Mouse (Mus musculus) limb, embryonic 14.5 days (tissue): ENCODE measurements around the gene Retreg1. TPM values are rescaled to one million over a fixed set of nuclear protein-coding genes. Genes with fewer than 3 reads are reported as not detected.

Source experiments
- ATAC-seq: fragments of 200-750 bp; cut with Nextera tagmentation; 2 replicates; pipeline ENCODE4 v1.8.0; 2017; ENCODE audit warnings: low read depth, moderate number of reproducible peaks, moderate TSS enrichment; ENCODE audit not compliant: low FRiP score
- DNase-seq: peaks from one replicate; pipeline ENCODE4 v3.0.0-alpha.2; 2015; ENCODE audit warnings: low spot score
- H3K27ac ChIP-seq: fragments of 300-500 bp; sonication (generic); replicated peaks from 2 replicates; pipeline ENCODE4 v1.5.1; 2014; ENCODE audit warnings: low read depth, mild to moderate bottlenecking, low read length, moderate library complexity, mixed read lengths
- H3K27me3 ChIP-seq: fragments of 300-500 bp; sonication (generic); 2 replicates; pipeline ENCODE4 v1.6.1; 2014; ENCODE audit warnings: low read length, mixed read lengths; ENCODE audit not compliant: control insufficient read depth, insufficient read depth
- H3K36me3 ChIP-seq: fragments of 300-500 bp; sonication (generic); 2 replicates; pipeline ENCODE4 v1.6.1; 2014; ENCODE audit warnings: mild to moderate bottlenecking, low read length, moderate library complexity, mixed read lengths; ENCODE audit not compliant: control insufficient read depth, insufficient read depth
- H3K4me1 ChIP-seq: fragments of 300-500 bp; sonication (generic); 2 replicates; pipeline ENCODE4 v1.6.1; 2014; ENCODE audit warnings: antibody characterized with exemption, low read length, mixed read lengths; ENCODE audit not compliant: control insufficient read depth, insufficient read depth
- H3K4me2 ChIP-seq: fragments of 300-500 bp; sonication (generic); replicated peaks from 2 replicates; pipeline ENCODE4 v1.6.1; 2014; ENCODE audit warnings: low read depth, mild to moderate bottlenecking, low read length, moderate library complexity; ENCODE audit not compliant: severe bottlenecking
- H3K4me3 ChIP-seq: fragments of 300-500 bp; sonication (generic); replicated peaks from 2 replicates; pipeline ENCODE4 v1.5.1; 2014; ENCODE audit warnings: low read length
- H3K9ac ChIP-seq: fragments of 300-500 bp; sonication (generic); 2 replicates; pipeline ENCODE4 v1.6.1; 2014; ENCODE audit warnings: mild to moderate bottlenecking, low read depth, low read length, moderate library complexity; ENCODE audit not compliant: severe bottlenecking
- H3K9me3 ChIP-seq: fragments of 300-500 bp; sonication (generic); 2 replicates; pipeline ENCODE4 v1.6.1; 2016; ENCODE audit warnings: low read length; ENCODE audit not compliant: control insufficient read depth
- POLR2A ChIP-seq: fragments of 200-500 bp; IDR thresholded peaks from 2 replicates; pipeline ENCODE4 v1.8.0; 2012; ENCODE audit warnings: inconsistent platforms, mild to moderate bottlenecking, moderate library complexity, borderline replicate concordance; ENCODE audit not compliant: insufficient read depth, insufficient read length; ENCODE audit errors: extremely low read depth
- WGBS: fragments of 180-500 bp; shearing (Covaris S2); extraction: QIAGEN DNeasy Blood & Tissue Kit; methylation state at CpG from one replicate; pipeline ENCODE4 v1.1.7; 2014; 5-methylcytosine and 5-hydroxymethylcytosine counted together
- polyA plus RNA-seq, 2 experiments: library from polyadenylated mRNA; depleted of rRNA in 1 of 2; stranded (reverse) in 1 of 2; unstranded in 1 of 2; fragments of >200 nt; fragmentation: Nextera tagmentation in 1 of 2; extraction: Ambion mirVana in 1 of 2; gene quantifications; 2 replicates each; pipeline versions ENCODE4 v1.2.1 to v1.2.3; 2012 to 2014

The Retreg1 gene
- polyA plus RNA-seq, 2 experiments, result 2.5 to 4.4 TPM

DNA sequence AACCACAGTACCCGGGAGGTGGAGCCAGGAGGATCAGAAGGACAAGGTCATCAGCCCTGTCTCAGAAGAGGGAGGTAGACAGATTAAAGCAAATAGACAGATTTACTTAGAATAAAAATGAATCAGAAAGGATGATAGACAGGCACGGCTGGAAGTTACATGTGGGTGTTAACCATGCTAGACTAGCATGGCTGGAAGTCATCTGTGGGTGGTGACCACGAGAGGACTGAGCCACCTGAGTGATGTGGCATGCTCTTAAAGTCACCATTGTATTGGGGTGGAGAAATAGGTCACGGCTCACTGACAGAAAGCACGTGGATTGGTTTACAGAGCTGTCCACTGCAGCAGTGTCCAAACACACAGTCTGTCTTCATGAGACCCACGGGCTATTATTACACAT lies 36.2 kb downstream of the Retreg1 start:
- no peak overlapping the region for H3K4me3 ChIP-seq
- TF ChIP-seq POLR2A, result no peak
- H3K27ac ChIP-seq, result no peak overlapping the region
- H3K9ac ChIP-seq, result no peak overlapping the region
- no peaks in the 10 kb centered on the region for H3K36me3 ChIP-seq
- H3K4me2 ChIP-seq, result no peak overlapping the region
- ATAC-seq (no peak), DNase-seq (no peak)
- no peaks in the 10 kb centered on the region for H3K9me3 ChIP-seq
- WGBS, result 85% methylated on average over 6 of the region's 6 CpGs
- peaks cover 12% of the 10 kb centered on the region; the same call in 1 of the 2 replicates for H3K4me1 ChIP-seq
- H3K27me3 ChIP-seq, result no peaks in the 10 kb centered on the region

DNA sequence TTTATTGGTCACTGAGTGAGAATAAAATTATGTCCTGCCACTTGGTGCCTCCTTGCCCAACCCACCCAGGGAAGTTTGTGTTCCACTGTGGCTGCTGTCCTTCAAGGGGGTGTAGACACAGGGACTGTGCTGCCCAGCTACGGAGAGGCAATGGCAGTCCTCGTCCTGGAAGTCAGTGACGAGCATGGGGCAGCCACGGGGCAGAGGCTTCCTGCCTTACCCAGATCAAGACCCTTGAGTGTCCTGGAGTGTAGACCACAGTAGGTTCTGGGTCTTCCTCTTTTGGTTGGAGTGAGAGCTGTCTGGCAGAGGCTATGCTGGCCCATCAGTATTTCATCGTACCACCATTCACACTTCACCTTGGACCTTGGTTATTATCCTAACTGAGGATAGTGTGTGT lies 37.2 kb downstream of the Retreg1 start:
- H3K4me3 ChIP-seq, result no peak overlapping the region
- ATAC-seq (no peak), DNase-seq (no peak)
- TF ChIP-seq POLR2A, result no peak
- no peaks in the 10 kb centered on the region for H3K9me3 ChIP-seq
- no peak overlapping the region for H3K4me2 ChIP-seq
- peaks cover 12% of the 10 kb centered on the region; the same call in 1 of the 2 replicates for H3K4me1 ChIP-seq
- H3K27me3 ChIP-seq, result no peaks in the 10 kb centered on the region
- H3K9ac ChIP-seq, result no peak overlapping the region
- WGBS, result 77% methylated on average over 5 of the region's 5 CpGs
- no peak overlapping the region for H3K27ac ChIP-seq
- no peaks in the 10 kb centered on the region for H3K36me3 ChIP-seq

DNA sequence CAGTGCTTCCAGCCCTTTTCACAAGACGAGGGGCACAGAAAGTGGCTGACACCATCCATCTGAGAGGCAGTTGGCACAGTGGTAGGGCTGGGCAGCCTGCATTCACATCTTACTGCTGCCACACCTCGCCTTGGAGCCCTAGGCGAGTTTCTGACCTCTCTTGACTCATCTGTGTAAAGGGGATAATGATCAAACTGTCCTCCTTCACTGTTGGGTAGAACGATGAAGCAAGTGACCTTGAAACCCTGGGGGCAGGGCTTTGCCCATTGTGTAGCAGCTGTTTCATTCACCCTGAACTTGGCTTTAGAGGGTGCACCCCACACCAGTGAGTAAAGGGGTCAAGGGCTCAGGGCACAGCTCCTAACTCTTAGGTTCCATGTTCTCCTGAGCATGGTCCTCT lies 39.0 kb downstream of the Retreg1 start:
- H3K27ac ChIP-seq, result no peak overlapping the region
- DNase-seq (no peak), ATAC-seq (no peak)
- WGBS, result 72% methylated on average over 4 of the region's 4 CpGs
- no peaks in the 10 kb centered on the region for H3K36me3 ChIP-seq
- no peak overlapping the region for H3K4me2 ChIP-seq
- no peaks in the 10 kb centered on the region for H3K27me3 ChIP-seq
- H3K4me1 ChIP-seq, result 0 out of 2 replicates have a peak, but pooled peaks cover 6% of the 10 kb centered on the region
- H3K4me3 ChIP-seq, result no peak overlapping the region
- TF ChIP-seq POLR2A, result no peak
- no peaks in the 10 kb centered on the region for H3K9me3 ChIP-seq
- H3K9ac ChIP-seq, result no peak overlapping the region

DNA sequence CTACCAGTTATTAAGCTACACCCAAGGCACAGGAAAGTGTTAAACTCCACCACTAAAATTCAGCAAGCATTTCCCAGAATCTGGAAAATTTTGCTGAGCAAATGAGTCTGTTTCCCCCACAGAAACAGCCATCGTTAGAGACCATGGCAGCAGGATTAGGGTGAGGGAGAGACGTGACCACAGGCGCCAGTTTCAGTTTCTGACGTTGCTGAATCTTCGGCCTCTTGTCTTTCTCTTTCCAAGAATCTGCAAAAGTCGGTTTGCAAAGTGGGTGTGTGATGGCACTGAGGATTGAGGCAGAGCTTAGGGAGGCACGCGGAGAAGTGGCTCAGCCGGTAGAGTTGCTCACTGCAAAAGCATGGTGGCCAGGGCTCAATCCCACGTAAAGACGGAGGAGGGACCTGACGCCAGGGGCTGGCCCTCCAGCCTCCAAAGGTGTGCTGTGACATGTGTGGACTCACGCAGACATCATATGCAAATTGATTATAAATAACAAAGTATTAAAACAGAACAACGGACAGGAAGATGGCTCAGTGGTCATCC lies 41.5 kb downstream of the Retreg1 start:
- Histone ChIP-seq H3K9me3 (no peaks in the 10 kb centered on the region), H3K9ac (no peak overlapping the region), H3K27ac (no peak overlapping the region), H3K4me2 (no peak overlapping the region), H3K4me1 (no peaks in the 10 kb centered on the region), H3K36me3 (no peaks in the 10 kb centered on the region), H3K27me3 (no peaks in the 10 kb centered on the region), H3K4me3 (no peak overlapping the region)
- DNase-seq, result no peak
- WGBS, result 79% methylated on average over 14 of the region's 14 CpGs
- no peak for TF ChIP-seq POLR2A
- no peak for ATAC-seq

DNA sequence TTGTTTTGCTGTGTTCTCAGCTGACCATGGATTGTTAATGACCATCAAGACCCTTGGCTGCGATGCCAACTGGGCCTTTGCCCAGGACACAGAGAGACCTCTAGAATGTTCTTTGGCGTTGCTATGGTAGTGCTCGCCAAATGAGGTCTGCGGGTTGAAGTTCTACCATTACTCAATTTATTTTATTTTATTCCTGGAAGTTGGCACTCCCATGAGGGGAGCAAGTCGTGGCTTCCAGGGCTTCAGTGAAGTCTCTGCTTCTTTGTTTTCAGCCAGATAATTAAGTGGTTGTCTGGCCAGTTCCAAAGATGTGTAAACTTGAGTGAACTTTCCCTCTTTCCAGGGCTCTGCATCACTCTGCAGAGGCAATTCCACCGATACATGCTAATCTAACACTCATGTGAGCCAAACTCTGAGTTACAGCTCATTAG lies 43.6 kb downstream of the Retreg1 start:
- no peak overlapping the region for H3K9ac ChIP-seq
- H3K27me3 ChIP-seq, result no peaks in the 10 kb centered on the region
- H3K4me1 ChIP-seq, result peaks cover 3% of the 10 kb centered on the region; the same call in 1 of the 2 replicates
- no peaks in the 10 kb centered on the region for H3K36me3 ChIP-seq
- no peak overlapping the region for H3K27ac ChIP-seq
- H3K9me3 ChIP-seq, result no peaks in the 10 kb centered on the region
- no peak overlapping the region for H3K4me3 ChIP-seq
- TF ChIP-seq POLR2A, result no peak
- no peak for ATAC-seq
- H3K4me2 ChIP-seq, result no peak overlapping the region
- DNase-seq, result no peak
- 83% methylated on average over 6 of the region's 6 CpGs for WGBS
